Mouse (Mus musculus) lung, embryonic 15.5 days (tissue): ENCODE data around the gene Cdyl. TPM values are rescaled to one million over a fixed set of nuclear protein-coding genes. Genes with fewer than 3 reads are reported as not detected.

Experiments used
- ATAC-seq: fragments of 200-750 bp; cut with Nextera tagmentation; 2 replicates; pipeline ENCODE4 v1.8.0; 2017; ENCODE audit warnings: moderate number of reproducible peaks, borderline replicate concordance; ENCODE audit not compliant: low FRiP score, low TSS enrichment; ENCODE audit errors: extremely low read depth
- H3K27ac ChIP-seq: fragments of 300-500 bp; sonication (generic); 2 replicates; pipeline ENCODE4 v1.5.1; 2015; ENCODE audit warnings: moderate library complexity, mild to moderate bottlenecking, inconsistent platforms
- H3K27me3 ChIP-seq: fragments of 300-500 bp; sonication (generic); 2 replicates; pipeline ENCODE4 v1.6.1; 2015; ENCODE audit warnings: inconsistent platforms
- H3K36me3 ChIP-seq: fragments of 300-500 bp; sonication (generic); 2 replicates; pipeline ENCODE4 v1.6.1; 2015; ENCODE audit warnings: inconsistent platforms
- H3K4me1 ChIP-seq: fragments of 300-500 bp; sonication (generic); 2 replicates; pipeline ENCODE4 v1.6.1; 2015; ENCODE audit warnings: inconsistent platforms
- H3K4me2 ChIP-seq: fragments of 300-500 bp; sonication (generic); 2 replicates; pipeline ENCODE4 v1.6.1; 2015; ENCODE audit warnings: inconsistent platforms, mild to moderate bottlenecking, moderate library complexity
- H3K4me3 ChIP-seq: fragments of 300-500 bp; sonication (generic); 2 replicates; pipeline ENCODE4 v1.5.1; 2015; ENCODE audit warnings: mild to moderate bottlenecking, inconsistent platforms
- H3K9ac ChIP-seq: fragments of 300-500 bp; sonication (generic); 2 replicates; pipeline ENCODE4 v1.6.1; 2015; ENCODE audit warnings: inconsistent platforms
- H3K9me3 ChIP-seq: fragments of 300-500 bp; sonication (generic); 2 replicates; pipeline ENCODE4 v1.6.1; 2016; ENCODE audit warnings: inconsistent platforms
- WGBS: fragments of 180-500 bp; shearing (Covaris S2); methylation state at CpG from one replicate; pipeline ENCODE4 v1.1.7; 2015; 5-methylcytosine and 5-hydroxymethylcytosine counted together
- polyA plus RNA-seq: library from polyadenylated mRNA; unstranded; fragments of >200 nt; fragmentation: Nextera tagmentation; extraction: Ambion mirVana; gene quantifications from 2 replicates; pipeline ENCODE4 v1.2.1, GENCODE M21; 2015

The Cdyl gene
- polyA plus RNA-seq, 1 experiment from 2014 or later: 15.7 TPM

DNA sequence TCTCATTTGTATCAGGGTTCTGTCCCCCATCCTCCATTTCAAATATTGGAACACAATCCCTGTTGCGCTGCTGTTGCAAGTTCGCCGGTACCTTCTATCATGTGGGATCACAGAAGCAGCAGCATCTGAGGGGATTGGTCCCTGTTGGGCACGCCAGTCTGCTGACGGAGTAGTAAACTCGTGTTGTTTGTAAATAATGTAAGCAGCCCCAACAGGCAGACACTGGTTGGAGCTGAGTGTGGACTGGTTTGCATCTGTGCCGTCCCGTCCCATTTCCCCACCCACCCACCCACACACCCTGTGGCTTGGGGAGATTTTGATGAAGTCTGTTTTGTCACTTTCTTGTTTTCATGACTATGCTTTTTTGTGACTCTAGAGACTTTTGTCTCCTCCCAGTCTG is 148.3 kb downstream of the Cdyl start:
- Histone ChIP-seq H3K36me3 (no peaks in the 10 kb centered on the region), H3K27me3 (no peaks in the 10 kb centered on the region), H3K4me1 (peaks cover 6% of the 10 kb centered on the region; the same call in 1 of the 2 replicates), H3K4me3 (no peak overlapping the region), H3K27ac (no peak overlapping the region), H3K4me2 (no peak overlapping the region), H3K9me3 (no peaks in the 10 kb centered on the region), H3K9ac (no peak overlapping the region)
- WGBS: 93% methylated on average over 8 of the region's 8 CpGs
- ATAC-seq: no peak

DNA sequence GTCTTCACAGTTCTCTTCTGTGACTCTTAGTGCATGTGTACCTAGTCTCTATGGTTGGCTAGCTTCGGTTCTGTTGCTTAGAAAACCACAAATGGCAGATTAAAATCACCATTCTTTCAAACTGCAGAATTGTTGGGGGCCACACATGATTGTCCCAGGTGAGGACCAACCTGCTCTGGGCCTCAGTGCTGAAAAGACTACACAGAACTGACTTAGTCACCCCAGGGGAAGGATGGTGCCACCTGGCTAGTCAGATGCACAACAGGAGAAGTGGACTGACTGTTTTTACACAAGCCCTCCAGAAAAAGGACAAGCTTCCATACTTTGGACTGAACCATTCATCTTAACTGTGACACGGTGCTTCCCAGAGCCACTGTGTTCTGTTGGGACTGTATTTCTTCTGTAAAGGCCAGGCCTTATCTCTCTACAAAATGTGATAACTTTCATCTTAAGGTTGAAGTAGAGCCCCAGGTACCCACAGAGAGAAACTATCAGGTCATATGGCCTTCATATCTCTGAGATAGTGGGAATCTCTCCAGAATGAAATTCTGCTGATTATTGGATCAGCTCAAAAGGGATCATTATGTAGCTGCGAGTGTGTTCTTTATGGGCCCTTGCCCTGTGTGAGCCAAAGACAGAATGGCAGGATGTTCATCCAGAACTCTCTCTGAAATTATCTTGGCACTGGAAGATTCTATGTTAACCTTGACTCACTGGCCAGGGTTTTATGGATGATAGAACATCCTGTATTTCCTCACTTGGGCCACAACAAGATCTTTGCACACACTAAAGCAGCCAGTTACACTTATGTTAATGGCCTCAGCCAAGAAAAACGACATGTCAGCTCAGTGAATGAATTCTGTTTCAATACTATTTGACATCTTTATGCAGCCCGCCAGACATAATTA is 149.9 kb downstream of the Cdyl start:
- H3K36me3 ChIP-seq: no peaks in the 10 kb centered on the region
- H3K27ac ChIP-seq: no peak overlapping the region
- ATAC-seq: no peak
- WGBS: 69% methylated on average over 5 of the region's 5 CpGs
- no peaks in the 10 kb centered on the region for H3K9me3 ChIP-seq
- no peak overlapping the region for H3K9ac ChIP-seq
- H3K27me3 ChIP-seq: no peaks in the 10 kb centered on the region
- H3K4me1 ChIP-seq: peaks cover 6% of the 10 kb centered on the region; the same call in 1 of the 2 replicates
- no peak overlapping the region for H3K4me2 ChIP-seq
- H3K4me3 ChIP-seq: no peak overlapping the region

DNA sequence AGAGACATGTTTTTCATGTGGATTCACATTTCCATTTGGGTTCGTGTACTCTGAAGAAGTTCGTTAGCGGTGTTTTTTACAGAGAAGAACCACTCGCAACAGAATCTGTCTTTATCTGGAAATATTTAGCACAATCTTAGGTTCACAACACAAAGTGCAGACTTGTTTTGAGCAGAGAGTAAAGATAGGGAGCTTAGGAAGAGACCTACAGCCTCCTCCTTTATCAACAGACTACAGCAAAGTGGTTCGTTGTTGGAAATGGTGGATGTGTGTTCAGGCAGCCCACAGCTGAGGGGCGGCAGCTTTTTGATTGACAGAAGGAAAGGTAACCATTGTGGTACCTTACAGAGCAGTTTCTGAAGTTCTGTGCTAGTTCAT is 150.5 kb downstream of the Cdyl start:
- no peak for ATAC-seq
- H3K4me1 ChIP-seq: peaks cover 6% of the 10 kb centered on the region; the same call in 1 of the 2 replicates

DNA sequence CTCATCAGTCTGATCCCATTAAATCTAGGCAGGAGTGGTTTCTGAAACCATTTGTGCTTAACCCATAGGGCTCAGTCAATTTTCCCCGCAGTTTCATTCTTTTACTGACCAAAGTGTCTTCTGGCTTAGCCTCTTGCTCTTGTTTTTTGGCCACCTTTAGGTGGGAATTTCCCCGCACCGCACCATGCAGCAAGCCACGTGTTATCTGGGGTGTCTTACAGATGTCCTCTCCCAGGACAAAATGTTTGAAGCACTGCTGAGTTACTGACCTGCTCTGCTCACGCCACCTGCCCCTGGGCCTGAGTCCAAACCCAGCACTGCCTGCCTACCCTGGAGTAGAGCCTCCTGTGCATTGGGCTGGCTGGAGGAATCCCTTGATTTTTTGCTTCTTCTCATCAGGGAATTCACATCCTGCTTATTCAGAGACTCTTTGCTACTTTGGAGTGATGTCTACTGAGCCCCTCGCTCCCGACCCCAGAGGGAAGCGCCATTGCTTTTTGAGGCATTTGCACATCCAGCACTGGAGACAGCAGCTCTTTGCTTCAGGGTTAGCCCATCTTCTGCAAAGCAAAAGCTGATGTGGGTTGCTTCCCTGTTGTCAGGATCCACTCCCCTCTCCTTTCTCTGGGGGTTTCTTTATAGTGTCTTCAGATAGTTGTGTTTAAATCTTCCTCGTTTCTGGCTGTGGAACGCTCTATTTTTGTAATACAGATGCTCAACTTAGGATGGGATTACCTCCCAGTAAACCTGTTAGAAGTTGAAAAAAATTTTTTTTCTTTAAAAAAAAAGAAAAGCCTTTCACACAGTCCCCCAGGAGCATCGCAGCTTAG is 151.9 kb downstream of the Cdyl start:
- H3K9ac ChIP-seq: no peak overlapping the region
- H3K4me3 ChIP-seq: no peak overlapping the region
- 76% methylated on average over 11 of the region's 11 CpGs for WGBS
- peaks cover 6% of the 10 kb centered on the region for H3K36me3 ChIP-seq
- ATAC-seq: no peak
- no peaks in the 10 kb centered on the region for H3K27me3 ChIP-seq
- no peak overlapping the region for H3K4me2 ChIP-seq
- H3K9me3 ChIP-seq: no peaks in the 10 kb centered on the region
- no peak overlapping the region for H3K27ac ChIP-seq
- H3K4me1 ChIP-seq: peaks cover 16% of the 10 kb centered on the region

More for the DNA sequence above, 150.5 kb downstream of the Cdyl start:
- Histone ChIP-seq H3K9ac (no peak overlapping the region), H3K4me2 (no peak overlapping the region), H3K4me3 (no peak overlapping the region), H3K27me3 (no peaks in the 10 kb centered on the region), H3K27ac (no peak overlapping the region), H3K9me3 (no peaks in the 10 kb centered on the region), H3K36me3 (no peaks in the 10 kb centered on the region)
- 83% methylated on average over 6 of the region's 6 CpGs for WGBS

DNA sequence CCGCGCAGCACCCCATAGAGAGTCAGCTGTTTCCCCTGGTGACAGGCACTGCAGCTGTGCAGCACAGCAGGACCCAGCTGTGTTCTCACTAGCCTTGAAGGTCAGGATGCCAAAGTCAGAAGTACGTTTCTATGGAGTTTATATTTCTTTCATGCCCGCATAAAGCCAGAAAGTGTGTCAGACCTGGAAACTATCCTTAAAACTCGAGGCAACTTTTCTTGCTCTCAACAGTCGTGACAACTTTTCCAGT is 152.5 kb downstream of the Cdyl start:
- no peak overlapping the region for H3K9ac ChIP-seq
- peaks cover 16% of the 10 kb centered on the region for H3K4me1 ChIP-seq

DNA sequence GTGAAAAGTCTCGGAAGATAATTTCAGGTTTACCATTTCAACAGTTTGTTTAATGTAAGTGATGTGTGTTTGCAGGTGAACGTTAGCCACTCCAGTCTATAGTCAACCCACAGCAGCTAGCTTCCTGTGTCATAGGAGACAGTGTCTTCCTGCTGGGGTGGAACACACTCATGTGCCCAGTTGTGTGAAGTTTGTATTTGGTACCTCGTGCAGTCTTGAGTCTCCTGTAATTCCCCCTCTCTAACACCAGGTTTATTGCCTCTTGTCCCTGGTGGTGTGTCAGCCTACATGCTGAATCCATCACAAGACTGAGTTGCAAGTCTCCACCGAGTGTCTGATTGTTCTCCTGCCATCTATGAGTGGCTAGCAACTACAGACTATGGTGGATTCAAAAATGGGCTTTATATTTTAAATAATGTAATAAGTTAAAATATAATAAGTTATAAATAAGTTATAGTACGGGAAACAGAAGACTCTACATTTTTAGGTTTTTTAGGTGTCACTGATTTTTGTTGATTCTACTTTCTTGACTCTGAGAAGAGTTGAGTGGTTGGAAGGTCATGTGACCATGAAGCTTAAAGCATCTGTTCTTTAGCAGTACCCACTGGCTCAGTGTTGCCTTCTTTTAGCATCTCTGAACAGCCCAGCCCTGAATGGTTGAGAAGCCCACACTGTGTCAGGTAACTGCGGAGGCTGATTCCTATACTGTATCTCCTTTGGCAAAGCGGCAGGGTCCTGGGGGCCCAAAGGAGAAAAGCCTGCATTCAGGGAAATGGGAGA is 153.9 kb downstream of the Cdyl start:
- Histone ChIP-seq H3K36me3 (peaks cover 22% of the 10 kb centered on the region), H3K4me2 (no peak overlapping the region), H3K9me3 (no peaks in the 10 kb centered on the region), H3K4me3 (no peak overlapping the region), H3K9ac (no peak overlapping the region), H3K4me1 (peaks cover 16% of the 10 kb centered on the region), H3K27me3 (no peaks in the 10 kb centered on the region), H3K27ac (no peak overlapping the region)
- ATAC-seq: no peak
- WGBS: 76% methylated on average over 7 of the region's 7 CpGs

More for the DNA sequence above, 152.5 kb downstream of the Cdyl start:
- no peak for ATAC-seq
- Histone ChIP-seq H3K27ac (no peak overlapping the region), H3K9me3 (no peaks in the 10 kb centered on the region), H3K27me3 (no peaks in the 10 kb centered on the region), H3K36me3 (peaks cover 10% of the 10 kb centered on the region), H3K4me2 (no peak overlapping the region), H3K4me3 (no peak overlapping the region)
- WGBS: 48% methylated on average over 6 of the region's 6 CpGs

DNA sequence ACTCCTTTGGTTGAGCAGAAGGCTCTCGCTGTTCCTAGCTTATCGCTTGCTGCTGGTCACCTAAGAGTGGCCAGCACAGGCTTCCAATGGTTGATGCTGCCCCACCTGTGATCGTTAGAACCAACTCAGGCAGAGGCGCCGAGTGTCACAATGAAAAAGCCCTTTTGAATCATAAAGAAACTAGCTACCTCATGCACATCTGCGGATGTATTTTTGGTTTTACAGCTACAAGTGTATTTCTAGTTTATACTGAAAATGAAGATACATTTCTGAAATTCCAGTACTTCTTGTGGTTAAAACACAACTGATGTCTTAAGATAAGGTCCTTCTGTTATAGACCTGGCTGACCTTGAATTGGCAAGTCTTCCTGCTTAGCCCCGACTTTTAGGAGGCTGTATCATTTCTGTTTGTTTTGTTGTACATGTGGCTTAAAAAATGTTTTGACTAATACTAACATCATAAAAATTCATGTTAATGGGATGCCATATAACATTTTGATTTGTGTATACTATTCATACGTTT is 155.6 kb downstream of the Cdyl start:
- Histone ChIP-seq H3K27me3 (no peaks in the 10 kb centered on the region), H3K9me3 (no peaks in the 10 kb centered on the region), H3K36me3 (peaks cover 29% of the 10 kb centered on the region), H3K4me3 (no peak overlapping the region), H3K27ac (no peak overlapping the region), H3K4me2 (no peak overlapping the region), H3K4me1 (peaks cover 16% of the 10 kb centered on the region), H3K9ac (no peak overlapping the region)
- no peak for ATAC-seq
- 71% methylated on average over 8 of the region's 8 CpGs for WGBS

DNA sequence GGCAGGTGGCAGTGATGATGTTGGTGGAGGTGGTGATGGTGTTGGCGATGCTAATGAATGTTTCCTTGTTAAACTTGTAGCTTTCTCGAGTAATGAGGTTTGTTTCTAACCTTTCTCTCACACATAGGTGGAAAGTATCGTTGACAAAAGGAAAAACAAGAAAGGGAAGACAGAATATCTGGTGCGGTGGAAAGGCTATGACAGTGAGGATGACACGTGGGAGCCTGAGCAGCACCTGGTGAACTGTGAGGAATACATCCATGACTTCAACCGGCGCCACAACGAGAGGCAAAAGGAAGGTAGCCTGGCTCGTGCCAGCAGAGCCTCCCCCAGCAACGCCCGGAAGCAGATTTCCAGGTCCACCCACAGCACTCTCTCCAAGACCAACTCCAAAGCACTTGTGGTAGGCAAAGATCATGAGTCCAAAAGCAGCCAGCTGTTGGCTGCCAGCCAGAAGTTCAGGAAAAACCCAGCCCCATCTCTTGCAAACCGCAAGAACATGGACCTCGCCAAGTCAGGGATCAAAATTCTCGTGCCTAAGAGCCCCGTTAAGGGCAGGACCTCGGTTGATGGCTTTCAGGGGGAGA is 156.2 kb downstream of the Cdyl start:
- no peak; the same call in 1 of the 2 replicates for ATAC-seq

DNA sequence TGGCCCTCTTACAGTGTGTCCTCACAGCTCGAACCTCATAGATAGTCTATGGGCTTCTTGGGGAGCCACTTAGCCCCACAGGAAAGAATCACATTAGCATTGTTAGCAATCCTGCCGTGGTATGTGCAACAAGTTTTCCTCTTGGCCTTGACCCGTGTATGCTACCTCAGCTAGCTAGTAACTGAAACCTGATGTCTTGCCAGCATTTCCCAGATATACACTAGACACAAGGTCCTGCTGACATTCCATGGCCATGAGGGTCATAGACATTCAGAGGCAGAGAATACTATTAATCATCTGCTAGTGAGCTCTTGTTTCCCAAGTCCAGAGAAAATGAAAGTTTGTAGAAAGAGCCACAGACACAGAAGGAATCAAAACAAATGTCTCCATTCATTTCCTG is 158.0 kb downstream of the Cdyl start:
- no peak overlapping the region for H3K27ac ChIP-seq
- no peak for ATAC-seq
- no peak overlapping the region for H3K9ac ChIP-seq
- H3K27me3 ChIP-seq: no peaks in the 10 kb centered on the region
- peaks cover 9% of the 10 kb centered on the region for H3K4me1 ChIP-seq
- 65% methylated on average over 3 of the region's 3 CpGs for WGBS
- H3K4me3 ChIP-seq: no peak overlapping the region
- peaks cover 29% of the 10 kb centered on the region for H3K36me3 ChIP-seq
- H3K4me2 ChIP-seq: no peak overlapping the region
- no peaks in the 10 kb centered on the region for H3K9me3 ChIP-seq

More for the DNA sequence above, 156.2 kb downstream of the Cdyl start:
- WGBS: 63% methylated on average over 16 of the region's 16 CpGs
- no peak overlapping the region for H3K9ac ChIP-seq
- no peak overlapping the region for H3K4me3 ChIP-seq
- peaks cover 29% of the 10 kb centered on the region for H3K36me3 ChIP-seq
- H3K27ac ChIP-seq: no peak overlapping the region
- peaks cover 16% of the 10 kb centered on the region for H3K4me1 ChIP-seq
- H3K27me3 ChIP-seq: no peaks in the 10 kb centered on the region
- no peaks in the 10 kb centered on the region for H3K9me3 ChIP-seq
- no peak overlapping the region for H3K4me2 ChIP-seq

DNA sequence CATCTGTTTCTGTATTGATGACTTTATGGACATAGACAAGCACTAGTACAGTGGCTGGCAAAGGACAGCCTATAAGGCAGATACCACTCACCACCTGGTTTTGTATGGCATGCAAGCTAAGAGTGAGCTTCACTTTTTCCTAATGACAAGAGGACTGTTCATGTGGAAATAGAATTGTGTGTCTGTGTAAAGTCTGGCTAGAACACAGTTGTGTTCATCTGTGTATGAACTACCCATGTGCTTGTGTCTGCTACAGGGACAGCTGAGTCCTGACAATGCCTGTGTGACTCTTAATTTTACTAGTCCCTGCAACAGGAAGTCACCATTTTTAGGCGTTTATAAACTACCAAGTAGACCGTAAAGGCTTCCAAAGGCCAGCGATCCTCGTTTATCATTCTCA is 158.4 kb downstream of the Cdyl start:
- ATAC-seq: no peak
- peaks cover 9% of the 10 kb centered on the region for H3K4me1 ChIP-seq
- H3K9me3 ChIP-seq: no peaks in the 10 kb centered on the region
- no peak overlapping the region for H3K4me2 ChIP-seq
- WGBS: 77% methylated on average over 4 of the region's 4 CpGs
- H3K4me3 ChIP-seq: no peak overlapping the region
- H3K27ac ChIP-seq: no peak overlapping the region
- H3K9ac ChIP-seq: no peak overlapping the region
- peaks cover 29% of the 10 kb centered on the region for H3K36me3 ChIP-seq
- H3K27me3 ChIP-seq: no peaks in the 10 kb centered on the region

DNA sequence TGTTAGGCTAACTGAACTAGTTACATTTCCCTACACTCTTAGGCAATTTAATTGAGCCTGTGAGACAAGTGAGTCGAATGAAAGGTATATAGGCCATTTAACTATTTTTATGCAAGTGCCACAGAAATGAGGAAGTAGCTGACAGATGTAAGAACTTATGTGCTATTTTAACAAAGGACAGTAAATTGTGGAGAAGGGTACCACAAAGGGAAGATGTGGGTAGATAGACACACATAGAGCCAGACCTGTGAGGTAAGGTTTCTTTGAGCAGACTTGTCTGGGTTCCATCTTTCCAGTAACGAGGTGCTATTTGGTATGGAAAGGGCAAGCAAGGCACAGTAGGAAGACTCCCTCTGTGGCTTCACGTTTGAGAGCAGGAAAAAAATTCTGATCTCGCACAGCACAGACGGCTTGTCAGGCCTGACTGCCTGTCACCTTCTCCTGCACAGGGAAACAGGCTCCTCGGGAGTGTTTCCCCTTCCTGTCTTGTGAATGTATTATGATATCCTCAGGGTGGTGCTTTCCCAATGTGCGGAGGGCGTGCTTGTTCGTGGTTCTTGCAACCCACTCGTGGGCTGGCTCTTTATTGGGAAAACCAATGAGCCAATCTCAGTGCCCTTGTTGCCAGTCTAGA is 162.3 kb downstream of the Cdyl start:
- Histone ChIP-seq H3K4me1 (no peaks in the 10 kb centered on the region), H3K27ac (no peak overlapping the region), H3K4me2 (no peak overlapping the region), H3K9ac (no peak overlapping the region), H3K9me3 (no peaks in the 10 kb centered on the region), H3K4me3 (no peak overlapping the region), H3K36me3 (peaks cover 25% of the 10 kb centered on the region), H3K27me3 (no peaks in the 10 kb centered on the region)
- no peak for ATAC-seq
- WGBS: 65% methylated on average over 10 of the region's 10 CpGs
